Mouse (Mus musculus) kidney, adult 2 months (tissue): ENCODE data around the gene Mansc4.

Experiments used
- CTCF ChIP-seq: fragments of 200-500 bp; conservative IDR thresholded peaks from 2 replicates; pipeline ENCODE4 v1.5.1; 2011; ENCODE audit warnings: low read depth, mild to moderate bottlenecking, control low read depth, low read length, moderate library complexity, mixed read lengths; ENCODE audit not compliant: insufficient read depth, insufficient read length
- POLR2A ChIP-seq: fragments of 200-500 bp; IDR thresholded peaks from one replicate; pipeline ENCODE4 v1.6.1; 2011; ENCODE audit warnings: low read depth, low read length, control low read depth

- TF ChIP-seq CTCF = no peak
- TF ChIP-seq POLR2A = no peak
Measured at GRCm38 (mm10) chr6:147061630-147062029, 25.2 kb downstream of the Mansc4 start.
